Mouse (Mus musculus): ENCODE results near the gene Cgas.

- TF ChIP-seq CTCF (conservative IDR thresholded peaks at IDR 0.05; ENCODE audit: low read length): no peak
- TF ChIP-seq NANOG (IDR thresholded peaks at IDR 0.05; ENCODE audit: borderline replicate concordance, low read length): no peak
These were observed 41.6 kb upstream of the Cgas start for GRCm38 (mm10) chr9:78484660-78485059.

Measured in E14TG2a.4 (cell line).